Mouse (Mus musculus) forebrain, embryonic 11.5 days (tissue): ENCODE data around the gene Fam149a. TPM values are rescaled to one million over a fixed set of nuclear protein-coding genes. Genes with fewer than 3 reads are reported as not detected.
A peak's percentile ranks its signal among the peaks of the same experiment; 100 is the strongest.

Experiments
- ATAC-seq: fragments of 200-750 bp; cut with Nextera tagmentation; replicated peaks from 2 replicates; pipeline ENCODE4 v1.8.0; 2017; ENCODE audit warnings: moderate TSS enrichment; ENCODE audit not compliant: low FRiP score
- DNase-seq: peaks from one replicate; pipeline ENCODE4 v3.0.0-alpha.2; 2017; ENCODE audit warnings: low spot score
- H3K27ac ChIP-seq: fragments of 300-500 bp; sonication (generic); 2 replicates; pipeline ENCODE4 v1.5.1; 2014; ENCODE audit warnings: low read depth, low read length
- H3K27me3 ChIP-seq: fragments of 300-500 bp; sonication (generic); 2 replicates; pipeline ENCODE4 v1.6.1; 2014; ENCODE audit warnings: mild to moderate bottlenecking, low read length, mixed read lengths; ENCODE audit not compliant: control insufficient read depth, insufficient read depth
- H3K36me3 ChIP-seq: fragments of 300-500 bp; sonication (generic); 2 replicates; pipeline ENCODE4 v1.6.1; 2014; ENCODE audit warnings: mild to moderate bottlenecking, low read length, moderate library complexity, mixed read lengths; ENCODE audit not compliant: control insufficient read depth, insufficient read depth
- H3K4me1 ChIP-seq: fragments of 300-500 bp; sonication (generic); replicated peaks from 2 replicates; pipeline ENCODE4 v1.6.1; 2014; ENCODE audit warnings: low read length, mixed read lengths; ENCODE audit not compliant: control insufficient read depth, insufficient read depth
- H3K4me2 ChIP-seq: fragments of 300-500 bp; sonication (generic); 2 replicates; pipeline ENCODE4 v1.6.1; 2014; ENCODE audit warnings: low read depth, mild to moderate bottlenecking, low read length, moderate library complexity, mixed read lengths; ENCODE audit not compliant: severe bottlenecking
- H3K4me3 ChIP-seq: fragments of 300-500 bp; sonication (generic); 2 replicates; pipeline ENCODE4 v1.5.1; 2014; ENCODE audit warnings: low read depth, low read length
- H3K9ac ChIP-seq: fragments of 300-500 bp; sonication (generic); 2 replicates; pipeline ENCODE4 v1.6.1; 2014; ENCODE audit warnings: low read length
- H3K9me3 ChIP-seq: fragments of 300-500 bp; sonication (generic); 2 replicates; pipeline ENCODE4 v1.6.1; 2016; ENCODE audit warnings: low read length, mixed read lengths; ENCODE audit not compliant: control insufficient read depth
- WGBS: fragments of 180-500 bp; shearing (Covaris S2); extraction: QIAGEN DNeasy Blood & Tissue Kit; methylation state at CpG from one replicate; pipeline ENCODE4 v1.1.7; 2014; 5-methylcytosine and 5-hydroxymethylcytosine counted together
- polyA plus RNA-seq: library from polyadenylated mRNA; unstranded; fragments of >200 nt; fragmentation: Nextera tagmentation; extraction: Ambion mirVana; gene quantifications from 2 replicates; pipeline ENCODE4 v1.2.1, GENCODE M21; 2014

Fam149a gene
- polyA plus RNA-seq, 1 experiment from 2014 or later, result 9.5 TPM

- Histone ChIP-seq H3K27ac (no peak overlapping the region), H3K9me3 (no peaks in the 10 kb centered on the region), H3K4me1 (peaks cover 14% of the 10 kb centered on the region; the same call in 1 of the 2 replicates), H3K9ac (no peak overlapping the region; the same call in 1 of the 2 replicates), H3K4me3 (no peak overlapping the region), H3K4me2 (peak overlapping the region; percentile 92; the same call in 1 of the 2 replicates), H3K27me3 (no peaks in the 10 kb centered on the region), H3K36me3 (no peaks in the 10 kb centered on the region)
- ATAC-seq (no peak), DNase-seq (no peak)
- 11% methylated on average over 4 of the region's 4 CpGs for WGBS
These were observed 1.5 kb downstream of the Fam149a start for GRCm38 (mm10) chr8:45380598-45380997.

GRCm38 (mm10) chr8:45374071-45374470, 8.0 kb downstream of the Fam149a start:
- Histone ChIP-seq H3K36me3 (no peaks in the 10 kb centered on the region), H3K4me3 (no peak overlapping the region), H3K27ac (no peak overlapping the region), H3K27me3 (no peaks in the 10 kb centered on the region), H3K4me1 (no peaks in the 10 kb centered on the region), H3K9me3 (no peaks in the 10 kb centered on the region), H3K4me2 (no peak overlapping the region), H3K9ac (no peak overlapping the region)
- no peak for ATAC-seq
- no peak for DNase-seq
- 86% methylated on average over 3 of the region's 3 CpGs for WGBS

GRCm38 (mm10) chr8:45367154-45367553, 14.9 kb downstream of the Fam149a start:
- Histone ChIP-seq H3K4me2 (no peak overlapping the region), H3K9ac (no peak overlapping the region), H3K9me3 (no peaks in the 10 kb centered on the region), H3K4me1 (no peaks in the 10 kb centered on the region), H3K36me3 (no peaks in the 10 kb centered on the region), H3K4me3 (no peak overlapping the region), H3K27me3 (no peaks in the 10 kb centered on the region), H3K27ac (no peak overlapping the region)
- ATAC-seq, result no peak
- DNase-seq, result no peak
- WGBS, result 100% methylated on average over 1 of the region's 1 CpGs

GRCm38 (mm10) chr8:45363220-45363619, 18.9 kb downstream of the Fam149a start:
- Histone ChIP-seq H3K9me3 (no peaks in the 10 kb centered on the region), H3K4me3 (no peak overlapping the region), H3K4me1 (no peaks in the 10 kb centered on the region; the same call in 1 of the 2 replicates), H3K9ac (no peak overlapping the region), H3K36me3 (no peaks in the 10 kb centered on the region), H3K27me3 (no peaks in the 10 kb centered on the region), H3K4me2 (no peak overlapping the region), H3K27ac (no peak overlapping the region)
- ATAC-seq, result no peak
- WGBS, result 89% methylated on average over 1 of the region's 1 CpGs
- DNase-seq, result no peak

GRCm38 (mm10) chr8:45362323-45362722, 19.8 kb downstream of the Fam149a start:
- ATAC-seq, result no peak
- WGBS, result 55% methylated on average over 6 of the region's 6 CpGs
- H3K4me1 ChIP-seq, result no peaks in the 10 kb centered on the region; the same call in 1 of the 2 replicates

GRCm38 (mm10) chr8:45359091-45359605, 22.9 kb downstream of the Fam149a start:
- Histone ChIP-seq H3K4me1 (no peaks in the 10 kb centered on the region; the same call in 1 of the 2 replicates), H3K27me3 (no peaks in the 10 kb centered on the region), H3K9ac (no peak overlapping the region), H3K36me3 (no peaks in the 10 kb centered on the region), H3K9me3 (no peaks in the 10 kb centered on the region), H3K4me3 (no peak overlapping the region), H3K4me2 (no peak overlapping the region), H3K27ac (no peak overlapping the region)
- 83% methylated on average over 6 of the region's 6 CpGs for WGBS
- DNase-seq (no peak), ATAC-seq (0 out of 2 replicates have a peak, but pooled peaks have one; percentile 14)

More at GRCm38 (mm10) chr8:45362323-45362722, 19.8 kb downstream of the Fam149a start:
- Histone ChIP-seq H3K9me3 (no peaks in the 10 kb centered on the region), H3K27ac (no peak overlapping the region), H3K4me2 (no peak overlapping the region), H3K36me3 (no peaks in the 10 kb centered on the region), H3K4me3 (no peak overlapping the region), H3K9ac (no peak overlapping the region), H3K27me3 (no peaks in the 10 kb centered on the region)
- no peak for DNase-seq

GRCm38 (mm10) chr8:45358132-45358918, 23.8 kb downstream of the Fam149a start:
- Histone ChIP-seq H3K4me1 (no peaks in the 10 kb centered on the region; the same call in 1 of the 2 replicates), H3K9me3 (no peaks in the 10 kb centered on the region), H3K4me2 (peak overlapping the region; percentile 96), H3K36me3 (no peaks in the 10 kb centered on the region), H3K27ac (no peak overlapping the region), H3K4me3 (peak overlapping the region; percentile 51), H3K9ac (peak overlapping the region; percentile 87), H3K27me3 (no peaks in the 10 kb centered on the region)
- 5% methylated on average over 38 of the region's 49 CpGs for WGBS
- DNase-seq (peak; percentile 71), ATAC-seq (peak; percentile 81)

- Histone ChIP-seq H3K36me3 (no peaks in the 10 kb centered on the region), H3K4me1 (no peaks in the 10 kb centered on the region; the same call in 1 of the 2 replicates), H3K27ac (no peak overlapping the region), H3K4me2 (no peak overlapping the region), H3K9ac (no peak overlapping the region), H3K4me3 (no peak overlapping the region), H3K9me3 (no peaks in the 10 kb centered on the region), H3K27me3 (no peaks in the 10 kb centered on the region)
- no peak for DNase-seq
- no peak for ATAC-seq
- 82% methylated on average over 6 of the region's 6 CpGs for WGBS
These were observed 26.3 kb downstream of the Fam149a start for GRCm38 (mm10) chr8:45355809-45356208.
